Mouse (Mus musculus) kidney, adult 2 months (tissue): Measurements from ENCODE around the gene Lama2. TPM values are rescaled to one million over a fixed set of nuclear protein-coding genes. Genes with fewer than 3 reads are reported as not detected.

Experiments used
- DNase-seq: peaks from one replicate; pipeline ENCODE4 v3.0.0; 2021
- H3K27ac ChIP-seq: fragments of 200-500 bp; 2 replicates; pipeline ENCODE4 v1.5.1; 2012; ENCODE audit warnings: low read depth, low read length, control low read depth, inconsistent platforms; ENCODE audit not compliant: insufficient read depth
- H3K27me3 ChIP-seq: fragments of 200-500 bp; replicated peaks from 2 replicates; pipeline ENCODE4 v1.6.1; 2012; ENCODE audit warnings: mild to moderate bottlenecking, moderate library complexity, low read length, inconsistent platforms; ENCODE audit not compliant: control insufficient read depth, insufficient read depth
- H3K36me3 ChIP-seq: fragments of 200-500 bp; 2 replicates; pipeline ENCODE4 v1.6.1; 2012; ENCODE audit warnings: mild to moderate bottlenecking, moderate library complexity, low read length, inconsistent platforms; ENCODE audit not compliant: control insufficient read depth, insufficient read depth
- H3K4me1 ChIP-seq: fragments of 200-500 bp; 2 replicates; pipeline ENCODE4 v1.6.1; 2011; ENCODE audit warnings: low read length; ENCODE audit not compliant: control insufficient read depth, insufficient read depth
- H3K4me3 ChIP-seq: fragments of 200-500 bp; 2 replicates; pipeline ENCODE4 v1.5.1; 2011; ENCODE audit warnings: mild to moderate bottlenecking, low read depth, low read length, control low read depth; ENCODE audit not compliant: insufficient read depth
- CTCF ChIP-seq: fragments of 200-500 bp; conservative IDR thresholded peaks from 2 replicates; pipeline ENCODE4 v1.5.1; 2011; ENCODE audit warnings: low read depth, mild to moderate bottlenecking, control low read depth, low read length, moderate library complexity, mixed read lengths; ENCODE audit not compliant: insufficient read depth, insufficient read length
- POLR2A ChIP-seq: fragments of 200-500 bp; IDR thresholded peaks from one replicate; pipeline ENCODE4 v1.6.1; 2011; ENCODE audit warnings: low read depth, low read length, control low read depth
- WGBS: fragments of 180-500 bp; shearing (Covaris S2); methylation state at CpG from one replicate; pipeline ENCODE4 v1.1.7; 2018; 5-methylcytosine and 5-hydroxymethylcytosine counted together
- polyA plus RNA-seq: library from polyadenylated mRNA; depleted of rRNA; stranded (reverse); fragments of >200 nt; gene quantifications from 2 replicates; pipeline ENCODE4 v1.2.3, GENCODE M21; 2012

The Lama2 gene
- polyA plus RNA-seq, 1 experiment: 13.1 TPM

- no peak for TF ChIP-seq CTCF
- TF ChIP-seq POLR2A: no peak
- DNase-seq: no peak
- H3K27ac ChIP-seq: no peak overlapping the region
- no peaks in the 10 kb centered on the region for H3K27me3 ChIP-seq
- 62% methylated on average over 3 of the region's 3 CpGs for WGBS
- H3K36me3 ChIP-seq: no peaks in the 10 kb centered on the region
- H3K4me1 ChIP-seq: no peaks in the 10 kb centered on the region
- no peak overlapping the region for H3K4me3 ChIP-seq
These were observed 314.3 kb downstream of the Lama2 start for GRCm38 (mm10) chr10:27305301-27305700.

GRCm38 (mm10) chr10:27285098-27285860 is 334.3 kb downstream of the Lama2 start:
- H3K36me3 ChIP-seq: no peaks in the 10 kb centered on the region
- DNase-seq: no peak
- 27% methylated on average over 10 of the region's 10 CpGs for WGBS
- H3K27ac ChIP-seq: no peak overlapping the region
- H3K27me3 ChIP-seq: no peaks in the 10 kb centered on the region
- TF ChIP-seq POLR2A (no peak), CTCF (no peak)
- no peak overlapping the region for H3K4me3 ChIP-seq
- H3K4me1 ChIP-seq: no peaks in the 10 kb centered on the region

- H3K27ac ChIP-seq: no peak overlapping the region
- TF ChIP-seq POLR2A (no peak), CTCF (no peak)
- no peak overlapping the region for H3K4me3 ChIP-seq
- no peaks in the 10 kb centered on the region for H3K27me3 ChIP-seq
- H3K36me3 ChIP-seq: no peaks in the 10 kb centered on the region
- WGBS: 95% methylated on average over 2 of the region's 2 CpGs
- no peaks in the 10 kb centered on the region for H3K4me1 ChIP-seq
- DNase-seq: no peak
These were observed 352.1 kb downstream of the Lama2 start for GRCm38 (mm10) chr10:27267432-27267831.

GRCm38 (mm10) chr10:27265812-27266211 is 353.7 kb downstream of the Lama2 start:
- Histone ChIP-seq H3K27ac (no peak overlapping the region), H3K4me3 (no peak overlapping the region), H3K4me1 (no peaks in the 10 kb centered on the region), H3K27me3 (no peaks in the 10 kb centered on the region), H3K36me3 (no peaks in the 10 kb centered on the region)
- DNase-seq: no peak
- 51% methylated on average over 2 of the region's 2 CpGs for WGBS
- no peak for TF ChIP-seq POLR2A
- TF ChIP-seq CTCF: no peak

DNA sequence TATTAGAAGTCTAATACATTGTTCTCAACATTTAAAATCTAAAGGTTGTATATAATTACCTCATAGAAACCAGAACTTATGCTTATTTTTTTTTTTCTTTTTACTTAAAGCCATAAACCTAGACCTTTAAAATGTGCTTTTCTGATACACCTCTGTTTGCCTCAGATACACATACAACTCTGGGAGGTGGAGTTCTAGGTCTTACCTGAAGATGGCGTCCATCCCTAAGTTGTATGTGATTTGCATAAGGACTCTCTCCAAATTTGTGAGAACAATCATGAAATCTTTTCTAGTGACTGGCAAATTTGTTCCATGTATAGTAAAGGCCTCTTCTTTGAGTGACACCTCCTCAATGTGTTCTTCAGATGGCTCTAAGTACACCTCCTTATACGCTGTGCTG is 354.8 kb downstream of the Lama2 start:
- no peak for DNase-seq
- WGBS: 53% methylated on average over 2 of the region's 2 CpGs
- TF ChIP-seq CTCF: no peak
- no peak for TF ChIP-seq POLR2A
- Histone ChIP-seq H3K36me3 (no peaks in the 10 kb centered on the region), H3K27ac (no peak overlapping the region), H3K27me3 (no peaks in the 10 kb centered on the region), H3K4me3 (no peak overlapping the region), H3K4me1 (no peaks in the 10 kb centered on the region)

DNA sequence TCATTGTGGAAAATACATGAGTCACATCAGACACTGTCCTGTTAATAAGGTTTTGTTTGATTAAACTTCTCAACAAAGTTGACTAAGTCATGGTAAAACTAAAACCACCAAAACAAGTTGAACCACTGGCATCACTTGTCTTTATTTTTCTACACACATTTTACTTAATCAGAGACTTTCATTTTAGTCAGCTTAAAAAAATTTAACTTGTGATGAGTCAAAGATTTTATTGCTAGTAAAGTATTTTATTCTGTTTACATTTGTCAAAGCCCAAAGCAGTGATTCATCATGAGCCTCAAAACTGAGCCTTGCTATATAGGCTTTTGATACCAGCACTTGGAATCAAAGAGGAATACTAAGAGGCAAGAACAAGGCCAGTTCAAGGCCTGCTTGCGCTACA is 369.8 kb downstream of the Lama2 start:
- 93% methylated on average over 1 of the region's 1 CpGs for WGBS
- no peak overlapping the region for H3K4me3 ChIP-seq
- H3K27ac ChIP-seq: no peak overlapping the region
- no peaks in the 10 kb centered on the region for H3K4me1 ChIP-seq
- no peaks in the 10 kb centered on the region for H3K36me3 ChIP-seq
- no peak for TF ChIP-seq CTCF
- no peak for TF ChIP-seq POLR2A
- H3K27me3 ChIP-seq: no peaks in the 10 kb centered on the region
- DNase-seq: no peak

DNA sequence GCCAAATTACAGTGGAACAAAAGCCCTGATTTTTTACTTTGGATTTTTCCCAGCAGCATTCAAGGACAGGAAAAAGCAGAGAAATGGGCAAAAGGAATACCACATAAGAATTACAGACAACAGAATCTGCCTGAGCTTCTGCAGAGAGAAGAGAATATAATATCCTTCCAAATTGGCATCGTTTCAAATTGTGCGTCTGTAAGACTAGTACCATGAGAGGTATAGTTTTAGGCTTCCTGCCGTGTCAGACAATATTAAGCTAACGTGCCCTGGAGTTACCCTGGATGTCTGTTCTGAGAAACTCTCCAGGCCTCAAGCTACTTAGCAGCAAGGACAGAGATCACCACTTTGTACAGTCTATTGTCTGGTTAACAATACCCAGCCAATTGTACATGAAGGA is 384.8 kb downstream of the Lama2 start:
- Histone ChIP-seq H3K4me3 (no peak overlapping the region), H3K4me1 (no peaks in the 10 kb centered on the region), H3K36me3 (no peaks in the 10 kb centered on the region), H3K27ac (no peak overlapping the region), H3K27me3 (no peaks in the 10 kb centered on the region)
- TF ChIP-seq CTCF (no peak), POLR2A (no peak)
- 42% methylated on average over 4 of the region's 4 CpGs for WGBS
- no peak for DNase-seq

DNA sequence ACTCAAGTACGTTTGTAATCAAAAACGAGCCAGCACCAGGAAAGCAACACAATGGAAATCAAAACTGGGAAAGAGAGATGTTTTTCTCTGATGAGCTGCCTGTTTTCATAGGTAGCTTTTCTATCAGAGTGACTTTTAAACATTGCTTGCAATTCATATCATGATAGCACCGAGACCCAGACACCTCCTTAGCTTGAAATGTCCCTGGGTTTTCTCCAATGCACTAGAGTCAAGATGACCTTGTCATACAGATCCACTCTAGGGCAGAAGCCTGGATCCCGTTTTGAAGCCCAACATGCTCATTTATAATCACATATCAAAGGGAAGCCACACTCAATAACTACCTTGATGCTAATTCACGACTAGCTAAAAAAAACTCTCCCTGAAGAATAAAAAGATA is 386.0 kb downstream of the Lama2 start:
- Histone ChIP-seq H3K4me3 (no peak overlapping the region), H3K4me1 (no peaks in the 10 kb centered on the region), H3K36me3 (no peaks in the 10 kb centered on the region), H3K27ac (no peak overlapping the region), H3K27me3 (no peaks in the 10 kb centered on the region)
- 81% methylated on average over 5 of the region's 5 CpGs for WGBS
- no peak for DNase-seq
- no peak for TF ChIP-seq CTCF
- TF ChIP-seq POLR2A: no peak
